ENCODE assay signal across 22 mouse cellular contexts in genomic region chr19:24540952-24541668, GRCm38 (mm10). TPM values are rescaled to one million over a fixed set of nuclear protein-coding genes. Genes with fewer than 3 reads are reported as not detected.
DNase-seq lines count a peak whose midpoint lies in the region; ATAC-seq and TF ChIP-seq lines count a peak whose summit lies in the region.
"Had no signal": no experiment of that assay in that cellular context is flagged by ENCODE, and none has a peak within 500 bp of the region (broad histone marks: within the 10 kb centered on the region; RNA-seq: fewer than 3 reads in every experiment).

No protein-coding gene starts in this region.

- no peak overlapping the region for H3K9ac ChIP-seq in liver, embryonic 12.5 days
- no peak overlapping the region for H3K9ac ChIP-seq in liver, postnatal 0 days (replicated peaks)
- H3K9ac ChIP-seq: embryonic facial prominence, embryonic 12.5 days; forebrain, embryonic 12.5 days; heart, embryonic 13.5 days; hindbrain, embryonic 15.5 days had no signal

- ATAC-seq in liver, embryonic 12.5 days: no peak
- ATAC-seq in liver, postnatal 0 days: no peak
- peak; percentile 45 for ATAC-seq in common myeloid progenitor, adult 5-6 weeks (replicated peaks; ENCODE audit: low read depth, poor library complexity, severe bottlenecking)
- no peak for ATAC-seq in megakaryocyte, adult 5-6 weeks (ENCODE audit: poor library complexity, severe bottlenecking)
- ATAC-seq in erythroid progenitor cell, adult 5-6 weeks (replicated peaks; ENCODE audit: low FRiP score, poor library complexity, severe bottlenecking): no peak
- ATAC-seq: forebrain, embryonic 16.5 days; intestine, embryonic 16.5 days had no signal

- H3K27ac ChIP-seq in liver, embryonic 12.5 days: peak overlapping the region; percentile 56
- H3K27ac ChIP-seq in liver, postnatal 0 days (ENCODE audit: low read depth): no peak overlapping the region
- H3K27ac ChIP-seq: embryonic facial prominence, embryonic 12.5 days; forebrain, embryonic 12.5 days; heart, embryonic 13.5 days; hindbrain, embryonic 10.5 days; hindbrain, embryonic 15.5 days had no signal

- H3K9me3 ChIP-seq in liver, embryonic 12.5 days (replicated peaks): no peaks in the 10 kb centered on the region
- H3K9me3 ChIP-seq in liver, postnatal 0 days (ENCODE audit: low read length): no peaks in the 10 kb centered on the region
- H3K9me3 ChIP-seq: embryonic facial prominence, embryonic 12.5 days; forebrain, embryonic 12.5 days; heart, embryonic 13.5 days; hindbrain, embryonic 10.5 days; hindbrain, embryonic 15.5 days had no signal

- H3K4me1 ChIP-seq in liver, embryonic 12.5 days: peaks cover 86% of the 10 kb centered on the region
- H3K4me1 ChIP-seq in liver, postnatal 0 days (ENCODE audit: insufficient read depth): no peaks in the 10 kb centered on the region
- H3K4me1 ChIP-seq: embryonic facial prominence, embryonic 12.5 days; forebrain, embryonic 12.5 days; hindbrain, embryonic 15.5 days had no signal

- no peak overlapping the region for H3K4me2 ChIP-seq in liver, embryonic 12.5 days
- no peak overlapping the region for H3K4me2 ChIP-seq in liver, postnatal 0 days (ENCODE audit: low read depth, low read length)
- H3K4me2 ChIP-seq: embryonic facial prominence, embryonic 12.5 days; forebrain, embryonic 12.5 days; heart, embryonic 13.5 days; hindbrain, embryonic 15.5 days had no signal

- no peak for TF ChIP-seq EP300 in liver, postnatal 0 days (IDR thresholded peaks at IDR 0.05; ENCODE audit: low read depth)

- H3K36me3 ChIP-seq in liver, embryonic 12.5 days: no peaks in the 10 kb centered on the region
- no peaks in the 10 kb centered on the region for H3K36me3 ChIP-seq in liver, postnatal 0 days (replicated peaks; ENCODE audit: insufficient read depth, low read length)
- H3K36me3 ChIP-seq: embryonic facial prominence, embryonic 12.5 days; forebrain, embryonic 12.5 days; heart, embryonic 13.5 days; hindbrain, embryonic 10.5 days; hindbrain, embryonic 15.5 days had no signal

- 84% methylated on average over 10 of the region's 10 CpGs for whole genome bisulfite sequencing in liver, embryonic 12.5 days (ENCODE audit: insufficient replicate concordance)
- WGBS in liver, postnatal 0 days (ENCODE audit: insufficient replicate concordance): 89% methylated on average over 10 of the region's 10 CpGs

- no peak overlapping the region for H3K4me3 ChIP-seq in liver, embryonic 12.5 days
- no peak overlapping the region for H3K4me3 ChIP-seq in liver, postnatal 0 days (ENCODE audit: low read depth, low read length)
- H3K4me3 ChIP-seq: embryonic facial prominence, embryonic 12.5 days; forebrain, embryonic 12.5 days; heart, embryonic 13.5 days; hindbrain, embryonic 10.5 days; hindbrain, embryonic 15.5 days had no signal

- H3K27me3 ChIP-seq in liver, embryonic 12.5 days (replicated peaks): no peaks in the 10 kb centered on the region
- H3K27me3 ChIP-seq in liver, postnatal 0 days (ENCODE audit: insufficient read depth, low read length): no peaks in the 10 kb centered on the region
- H3K27me3 ChIP-seq: CH12.LX; embryonic facial prominence, embryonic 12.5 days; forebrain, embryonic 12.5 days; heart, embryonic 13.5 days; hindbrain, embryonic 15.5 days had no signal

- DNase-seq in cerebellum, adult 8-10 months: peak; percentile 28
- DNase-seq in cerebellum, adult 11 months: no peak
- DNase-seq in liver, postnatal 0 days: no peak
- DNase-seq: adrenal gland, adult 8-10 months; adrenal gland, postnatal 36 days; cerebellum, adult 11-12 months; cerebellum, postnatal 10 days; gastrocnemius, postnatal 25 days; heart, adult 18-20 months; kidney, adult 2 months had no signal

- TF ChIP-seq CTCF in liver, postnatal 0 days (IDR thresholded peaks at IDR 0.05; ENCODE audit: low read depth): no peak

RNA-seq across cellular contexts. Expression of gene Pip5k1b, which starts 14.6 kb away (rescaled TPM):
- polyA plus RNA-seq in liver, embryonic 12.5 days (2016; fragmentation: Nextera tagmentation; extraction: Ambion mirVana): 9.1 and 9.5 TPM in 2 replicates
- polyA plus RNA-seq in liver, postnatal 0 days (2015; fragmentation: Nextera tagmentation; extraction: Ambion mirVana): 3.0 and 4.4 TPM in 2 replicates
- 6.9 and 9.8 TPM in 2 replicates for total RNA-seq in common myeloid progenitor, adult 5-6 weeks (2017)
- total RNA-seq in megakaryocyte, adult 5-6 weeks (2015): 4.9 and 6.2 TPM in 2 replicates
- total RNA-seq in megakaryocyte, adult 5-6 weeks (2017): 4.4 and 4.8 TPM in 2 replicates
- 96.8 and 117 TPM in 2 replicates for total RNA-seq in erythroid progenitor cell, adult 5-6 weeks (2015; ENCODE audit: low replicate concordance)
- total RNA-seq in erythroid progenitor cell, adult 5-6 weeks (2017; ENCODE audit: low replicate concordance): 70.0 and 92.0 TPM in 2 replicates
